Mouse (Mus musculus): ENCODE data around the gene Pip5k1c.

Gene Pip5k1c

DNA sequence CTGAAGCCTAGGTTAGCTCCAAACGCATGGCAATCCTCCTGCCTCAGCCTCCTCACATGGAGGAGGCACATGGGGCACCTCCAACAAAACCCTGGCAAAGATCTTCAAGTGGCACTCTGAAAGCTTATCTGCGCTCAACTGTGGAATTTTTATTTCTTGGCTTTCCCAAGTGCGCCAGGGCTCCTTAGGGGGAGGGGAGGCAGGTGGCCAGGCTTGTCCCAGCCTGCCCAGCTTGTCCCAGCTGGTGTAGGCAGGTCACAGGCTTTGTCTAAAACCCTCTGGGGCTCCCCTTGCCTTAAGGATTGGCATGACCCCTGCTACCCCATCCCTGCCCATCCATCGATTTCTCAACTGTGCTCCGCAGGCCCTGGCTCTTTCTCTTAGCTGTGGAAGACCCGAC is 8.6 kb upstream of the Pip5k1c start:
- in situ Hi-C loops (cut with MboI): no loop called here

GRCm38 (mm10) chr10:81284719-81285118 is 8.0 kb upstream of the Pip5k1c start:
- in situ Hi-C loops (cut with MboI): no loop called here

DNA sequence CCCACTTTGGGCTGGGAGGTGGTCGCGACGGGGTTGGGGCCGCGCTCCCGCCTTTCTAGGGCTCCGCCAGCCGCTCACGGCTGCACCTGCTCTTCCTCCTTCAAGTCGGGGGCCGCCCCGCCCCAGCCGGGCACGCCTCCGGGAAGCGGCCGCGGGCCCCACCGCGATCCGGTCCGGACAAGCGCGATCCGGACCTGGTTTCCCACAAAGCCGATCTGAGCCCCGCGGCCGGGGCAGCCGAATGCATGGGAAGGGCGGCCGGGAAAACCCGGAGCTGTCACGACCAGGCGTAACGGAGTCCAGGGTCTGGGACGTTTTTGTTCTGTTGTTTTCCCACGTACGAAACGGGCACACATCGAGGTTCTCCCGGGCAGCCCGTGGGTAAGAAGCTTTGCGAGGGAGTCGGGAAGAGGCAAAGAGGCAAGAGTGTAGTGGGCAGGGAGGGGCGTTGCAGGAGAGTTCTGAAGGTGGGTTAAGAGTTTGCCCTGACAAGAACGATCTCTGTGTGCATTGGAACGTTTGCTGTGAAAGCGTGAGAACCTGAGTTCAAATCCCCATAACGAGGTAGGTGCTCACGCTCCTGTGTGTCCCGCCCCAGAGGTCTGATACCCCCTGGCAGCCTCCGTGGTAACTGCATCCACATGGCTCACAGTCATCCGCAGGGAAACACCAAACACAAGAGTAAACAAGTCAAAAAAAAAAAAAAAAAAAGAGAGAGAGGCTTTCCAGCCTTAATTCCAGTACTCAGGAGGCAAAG is 6.9 kb upstream of the Pip5k1c start:
- in situ Hi-C loops (cut with MboI): no loop called here

DNA sequence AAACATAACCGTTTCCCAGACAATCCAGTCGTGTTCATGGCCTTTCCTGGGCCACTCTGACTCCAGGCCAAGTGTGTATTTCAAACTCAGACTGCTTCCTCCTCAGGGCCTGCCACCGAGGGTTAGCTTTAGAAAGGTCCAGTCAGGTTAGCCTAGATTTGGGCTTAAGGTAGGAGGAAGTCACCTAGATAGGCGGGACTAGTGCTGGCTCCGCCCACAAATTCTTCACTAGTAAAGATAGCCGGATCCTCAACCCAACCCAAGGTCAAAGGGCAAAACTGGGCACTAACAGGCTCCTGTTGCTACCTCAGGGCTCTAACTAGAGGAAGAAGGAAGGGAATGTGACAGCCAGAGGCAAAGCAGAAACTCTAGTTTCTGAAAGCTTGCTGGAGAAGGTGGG is 6.2 kb upstream of the Pip5k1c start:
- in situ Hi-C loops (cut with MboI): no loop called here

- in situ Hi-C loops (cut with MboI): no loop called here
These were observed 5.1 kb upstream of the Pip5k1c start for GRCm38 (mm10) chr10:81287513-81288157.

- in situ Hi-C loops (cut with MboI): no loop called here
These were observed 4.2 kb upstream of the Pip5k1c start for GRCm38 (mm10) chr10:81288601-81289000.

- in situ Hi-C loops (cut with MboI): no loop called here
These were observed 3.5 kb upstream of the Pip5k1c start for GRCm38 (mm10) chr10:81289278-81289677.

DNA sequence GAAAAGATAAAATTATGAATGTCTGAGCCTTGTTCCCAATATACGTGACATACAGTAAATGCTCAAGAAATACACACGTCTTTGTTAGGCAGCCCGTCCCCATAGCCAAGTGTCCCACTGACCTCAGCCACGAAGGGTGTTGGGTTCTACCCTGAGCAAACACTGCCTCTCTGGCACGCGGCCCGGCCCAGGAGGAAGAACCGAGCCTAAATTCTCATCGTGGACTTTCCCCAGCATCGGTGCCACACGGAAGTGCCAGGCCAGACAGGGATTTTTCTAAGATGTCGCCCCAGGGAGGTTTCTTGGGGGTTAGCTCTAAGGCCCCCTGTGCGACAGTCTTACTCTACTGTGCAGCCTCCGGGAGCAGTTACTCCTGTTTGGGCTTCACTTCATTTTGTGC is 3.0 kb upstream of the Pip5k1c start:
- in situ Hi-C loops (cut with MboI): loop anchor here (10.0 kb wide), 1 partner anchor 55 kb away; the partner anchor contains the start of gene Gipc3

DNA sequence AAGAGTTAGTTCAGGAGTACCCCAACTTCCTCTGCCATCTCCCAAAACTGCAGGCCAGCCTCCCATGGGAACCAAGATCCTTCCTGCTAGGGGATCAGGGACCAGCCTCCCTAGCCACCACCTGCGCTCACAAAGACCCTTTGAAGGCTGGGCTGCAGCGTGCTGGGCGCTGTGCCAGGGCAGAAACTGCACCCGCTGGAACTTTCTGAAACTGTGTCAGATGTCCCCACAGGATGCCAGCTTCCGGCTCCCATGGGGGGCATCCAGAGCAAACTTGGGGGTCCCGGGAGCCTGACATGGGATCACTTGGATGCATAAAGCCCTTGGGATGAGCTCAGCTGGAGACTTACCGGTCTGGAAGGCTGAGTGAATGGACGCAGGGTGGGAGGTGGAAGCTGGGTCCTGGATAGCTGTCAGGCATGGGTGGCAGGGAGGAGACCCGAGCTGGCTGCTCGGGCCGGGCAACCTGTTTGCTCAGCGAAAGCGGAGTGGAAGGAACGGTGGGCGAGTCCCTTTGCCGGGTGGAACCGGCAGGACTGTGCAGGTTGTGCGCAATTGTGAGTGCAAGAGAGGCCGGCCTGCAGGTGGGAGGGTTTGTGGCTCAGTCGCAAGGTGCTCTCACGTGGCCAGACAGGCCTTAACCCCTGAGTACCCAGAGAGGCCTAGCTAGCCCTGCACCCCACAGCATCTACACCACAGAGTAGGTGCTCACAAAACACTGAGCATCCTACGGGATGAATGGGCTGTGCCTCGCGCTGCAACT is 1.9 kb upstream of the Pip5k1c start:
- in situ Hi-C loops (cut with MboI): loop anchor here (10.0 kb wide), 1 partner anchor 54 kb away; the partner anchor contains the start of gene Gipc3

GRCm38 (mm10) chr10:81291511-81292104 is 1.2 kb upstream of the Pip5k1c start, which contains the start of gene Tjp3:
Gene Tjp3 (minus strand): TSS chr10:81291581.
- in situ Hi-C loops (cut with MboI): loop anchor here (10.0 kb wide), 1 partner anchor 53 kb away; the partner anchor contains the start of gene Gipc3

GRCm38 (mm10) chr10:81293334-81294030 is 719 bp downstream of the Pip5k1c start:
- in situ Hi-C loops (cut with MboI): loop anchor here (10.0 kb wide), 1 partner anchor 51 kb away; the partner anchor contains the start of gene Gipc3

- in situ Hi-C loops (cut with MboI): loop anchor here (10.0 kb wide), 1 partner anchor 50 kb away; the partner anchor contains the start of gene Gipc3
These were observed 1.7 kb downstream of the Pip5k1c start for GRCm38 (mm10) chr10:81294442-81294841.

DNA sequence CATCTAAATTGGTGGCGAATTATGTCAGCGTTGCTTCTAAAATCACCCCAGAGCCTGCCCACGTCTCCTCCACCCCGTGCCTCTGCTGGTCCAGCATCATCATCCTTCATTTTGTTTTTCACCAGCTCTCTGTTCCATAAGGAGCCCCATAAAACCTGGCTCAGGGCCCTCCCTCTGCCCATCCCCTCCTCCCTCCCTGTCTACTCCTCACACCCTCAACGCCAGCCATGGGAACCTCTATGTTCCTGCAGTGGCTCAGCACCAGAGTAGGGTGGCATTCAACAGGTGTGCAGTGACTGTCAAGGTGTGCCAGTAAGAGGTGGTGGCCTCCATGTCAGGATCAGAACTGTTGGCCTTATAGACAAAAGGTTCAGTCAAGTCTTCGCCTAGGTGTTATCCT is 2.4 kb downstream of the Pip5k1c start:
- in situ Hi-C loops (cut with MboI): loop anchor here (10.0 kb wide), 1 partner anchor 50 kb away; the partner anchor contains the start of gene Gipc3

DNA sequence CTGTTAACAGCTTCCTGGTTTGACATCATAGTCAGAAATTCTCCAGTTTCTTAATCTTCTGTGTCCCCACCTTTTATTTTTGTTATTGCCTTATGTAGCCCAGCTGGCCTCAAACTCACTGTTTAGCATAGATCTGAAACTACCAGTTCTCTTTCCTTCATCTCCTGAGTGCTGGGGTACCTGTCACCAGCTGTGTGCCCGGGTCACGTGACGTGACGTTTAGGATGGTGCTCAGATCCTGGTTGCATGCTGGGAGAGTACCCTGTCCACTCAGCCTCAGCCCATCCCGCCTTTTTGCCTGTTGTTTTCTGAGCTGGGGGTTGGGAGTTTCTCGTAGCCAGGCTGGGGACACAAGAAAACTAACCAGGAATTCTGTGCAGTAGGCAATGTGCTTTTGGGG is 4.5 kb downstream of the Pip5k1c start:
- in situ Hi-C loops (cut with MboI): loop anchor here (10.0 kb wide), 1 partner anchor 48 kb away; the partner anchor contains the start of gene Gipc3

- in situ Hi-C loops (cut with MboI): loop anchor here (10.0 kb wide), 1 partner anchor 47 kb away; the partner anchor contains the start of gene Gipc3
These were observed 5.1 kb downstream of the Pip5k1c start for GRCm38 (mm10) chr10:81297845-81298244.

DNA sequence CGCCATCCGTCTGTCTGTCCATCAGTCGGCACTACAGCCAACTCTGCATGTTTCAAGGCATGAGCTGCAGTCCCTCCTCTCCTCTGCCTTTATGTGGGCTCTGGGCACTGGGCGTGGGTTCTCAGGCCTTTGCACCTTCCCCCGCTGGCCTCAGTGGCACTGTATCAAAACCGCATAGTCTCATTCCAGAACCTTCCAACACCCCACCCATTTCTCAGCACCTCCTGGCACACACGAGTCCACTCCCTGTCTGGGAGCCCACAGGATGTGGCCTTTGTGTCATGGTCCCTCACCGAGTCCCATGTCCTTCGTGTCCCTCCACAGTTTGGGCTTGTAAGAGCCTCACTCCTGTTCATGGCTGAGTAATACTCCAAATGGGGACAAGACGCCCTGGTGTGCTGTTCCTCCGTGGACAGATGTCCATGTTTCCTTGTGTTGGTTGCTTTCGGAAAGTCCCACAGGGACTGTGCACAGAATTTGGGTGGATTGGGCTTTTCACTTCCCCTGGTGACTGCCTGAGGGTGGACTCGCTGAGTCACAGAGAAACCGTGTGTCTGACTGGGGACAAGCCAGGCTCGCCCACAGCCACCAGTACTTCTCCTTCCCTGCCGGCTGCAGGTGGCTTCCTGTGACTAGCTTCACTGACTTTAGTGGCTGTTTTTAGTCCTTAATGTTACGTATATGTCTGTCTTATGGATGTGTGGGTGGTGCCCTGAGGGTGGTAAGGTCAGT is 5.8 kb downstream of the Pip5k1c start:
- in situ Hi-C loops (cut with MboI): loop anchor here (10.0 kb wide), 1 partner anchor 46 kb away; the partner anchor contains the start of gene Gipc3

- in situ Hi-C loops (cut with MboI): loop anchor here (10.0 kb wide), 1 partner anchor 45 kb away; the partner anchor contains the start of gene Gipc3
These were observed 7.0 kb downstream of the Pip5k1c start for GRCm38 (mm10) chr10:81299585-81300351.

DNA sequence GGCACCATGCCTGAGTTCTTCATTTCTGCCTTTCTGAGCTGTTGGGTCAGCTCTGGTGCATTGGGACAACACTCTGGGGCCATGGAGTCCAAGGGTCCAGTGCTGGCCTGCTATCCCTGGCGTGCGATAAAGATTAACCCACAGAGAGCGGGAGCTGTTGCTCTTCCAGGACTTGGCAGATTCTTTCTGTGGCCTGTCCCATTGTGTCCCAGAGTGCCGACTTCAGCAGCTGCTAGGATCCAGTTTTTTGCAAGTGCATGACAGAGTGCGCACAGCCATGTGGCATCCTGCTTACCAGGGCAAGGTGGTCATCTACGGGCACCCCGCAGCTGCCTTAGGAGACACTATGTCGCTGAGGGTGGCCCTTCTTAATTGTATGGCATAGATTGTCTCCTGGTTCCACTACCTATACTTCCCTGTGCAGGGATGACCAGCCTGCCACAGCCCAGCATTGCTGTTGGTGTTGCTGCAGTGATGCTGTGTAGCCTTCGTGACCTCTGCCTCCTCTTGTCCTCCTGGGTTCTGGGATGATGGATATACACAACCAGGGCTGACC is 7.7 kb downstream of the Pip5k1c start:
- in situ Hi-C loops (cut with MboI): no loop called here

DNA sequence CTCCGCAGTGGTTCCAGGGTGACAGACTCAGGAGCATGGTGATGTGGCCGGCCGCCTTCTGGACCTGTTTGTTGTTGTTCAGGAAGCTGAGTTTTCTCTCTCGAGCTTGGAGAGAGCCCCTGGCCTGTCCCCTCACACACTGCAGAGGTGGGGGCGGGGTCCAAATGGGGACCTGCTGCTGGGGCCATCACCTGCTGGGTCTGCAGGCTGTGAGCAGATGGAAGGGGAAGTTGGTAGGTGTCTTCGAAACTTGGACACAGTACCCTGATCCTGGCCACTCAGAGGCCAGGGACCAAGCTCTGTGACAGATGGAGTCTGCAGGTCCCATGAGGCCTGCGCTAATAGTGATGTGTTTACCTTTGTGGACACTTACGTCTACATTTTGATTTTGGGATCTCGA is 8.6 kb downstream of the Pip5k1c start:
- in situ Hi-C loops (cut with MboI): no loop called here
